Mouse (Mus musculus): ENCODE measurements at regions not wholly inside any gene's neighbourhood (a gene's known extent, or its start where the extent isn't known, plus 50 kb on each side); places are given as distances from the start of the nearest gene placed in this dataset.

GRCm38 (mm10) chr13:113439516-113439915, 146.6 kb downstream of the BC067074 start:
- TF ChIP-seq CTCF (IDR thresholded peaks at IDR 0.05; ENCODE audit: control insufficient read depth, insufficient read depth, low read length) (no peak), POLR2A (IDR thresholded peaks at IDR 0.05; ENCODE audit: borderline replicate concordance, control insufficient read depth, low read depth, low read length) (no peak)

Data from bone marrow, adult 2 months (tissue).